Mouse (Mus musculus): ENCODE results near the gene Pitpnm2. TPM values are rescaled to one million over a fixed set of nuclear protein-coding genes. Genes with fewer than 3 reads are reported as not detected.

The Pitpnm2 gene
- polyA plus RNA-seq, 1 experiment, result 0.66 TPM

- H3K4me1 ChIP-seq (ENCODE audit: control insufficient read depth, insufficient read depth, low read length), result no peaks in the 10 kb centered on the region
- TF ChIP-seq CTCF (IDR thresholded peaks at IDR 0.05; ENCODE audit: low read depth, low read length) (no peak), POLR2A (IDR thresholded peaks at IDR 0.05; ENCODE audit: borderline replicate concordance, low read depth, low read length) (no peak)
- no peak overlapping the region for H3K27ac ChIP-seq (ENCODE audit: insufficient read depth, low read depth, low read length)
- no peak overlapping the region for H3K4me3 ChIP-seq (ENCODE audit: insufficient read depth, low read length)
Measured at GRCm38 (mm10) chr5:124234778-124235177, 14.8 kb downstream of the Pitpnm2 start.

DNA sequence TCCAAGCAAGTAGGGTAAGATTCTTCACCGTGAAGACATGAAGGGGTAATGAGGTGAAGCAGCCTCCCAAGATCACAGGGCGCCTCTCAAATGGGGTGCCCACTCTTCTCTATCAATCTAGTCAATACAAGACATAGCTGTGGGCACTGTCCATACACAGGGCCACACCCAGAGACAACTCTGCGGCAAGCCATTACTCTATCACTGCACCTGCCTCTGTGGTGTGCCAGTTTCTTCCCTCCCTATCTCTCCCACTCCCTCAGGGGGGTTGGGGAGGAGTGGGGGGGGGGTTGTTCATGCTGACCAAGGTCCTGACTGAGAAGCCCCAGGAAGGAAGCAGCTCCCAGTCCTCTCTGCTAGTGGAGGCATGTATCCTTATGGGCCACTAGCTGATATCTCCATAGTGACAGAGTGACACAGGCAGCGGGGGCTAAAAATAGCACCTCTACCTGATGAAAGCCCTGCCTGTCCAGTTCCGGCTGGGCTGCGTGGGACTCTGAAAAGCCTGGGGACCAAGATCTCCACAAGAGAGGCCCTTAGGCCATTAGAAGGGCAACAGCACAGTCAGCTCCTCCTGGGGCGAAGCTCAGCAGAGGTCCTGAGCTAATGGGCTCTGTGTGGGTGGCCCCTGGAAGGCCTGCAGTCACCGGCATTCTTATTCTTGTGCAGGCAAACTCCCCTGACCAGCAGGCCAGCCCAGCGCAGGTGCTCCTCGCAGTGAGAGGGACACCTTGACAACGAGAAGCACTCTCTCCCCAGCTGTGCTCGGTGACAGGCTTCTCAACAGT, 15.5 kb downstream of the Pitpnm2 start:
- H3K4me3 ChIP-seq (ENCODE audit: insufficient read depth, low read length), result no peak overlapping the region
- no peak overlapping the region for H3K27ac ChIP-seq (ENCODE audit: insufficient read depth, low read depth, low read length)
- TF ChIP-seq CTCF (IDR thresholded peaks at IDR 0.05; ENCODE audit: low read depth, low read length) (no peak), POLR2A (IDR thresholded peaks at IDR 0.05; ENCODE audit: borderline replicate concordance, low read depth, low read length) (no peak)
- H3K4me1 ChIP-seq (ENCODE audit: control insufficient read depth, insufficient read depth, low read length), result no peaks in the 10 kb centered on the region

DNA sequence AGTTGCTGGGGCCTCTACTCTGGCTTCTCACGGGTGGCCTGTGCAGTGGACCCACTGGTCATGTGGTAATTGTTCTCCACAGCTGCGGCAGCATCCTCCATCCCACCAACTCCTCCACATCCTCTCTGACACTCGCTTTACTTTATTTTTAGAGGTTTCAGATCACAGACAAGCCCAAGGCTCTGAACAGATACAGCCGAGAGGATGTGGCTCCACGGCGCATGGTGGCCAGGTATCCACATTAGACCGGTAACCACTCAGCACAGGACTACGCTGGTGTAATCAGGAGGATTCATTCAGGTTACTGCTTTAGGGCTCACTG, 16.5 kb downstream of the Pitpnm2 start:
- Histone ChIP-seq H3K4me1 (ENCODE audit: control insufficient read depth, insufficient read depth, low read length) (no peaks in the 10 kb centered on the region), H3K27ac (ENCODE audit: insufficient read depth, low read depth, low read length) (no peak overlapping the region), H3K4me3 (ENCODE audit: insufficient read depth, low read length) (no peak overlapping the region)
- TF ChIP-seq POLR2A (IDR thresholded peaks at IDR 0.05; ENCODE audit: borderline replicate concordance, low read depth, low read length) (no peak), CTCF (IDR thresholded peaks at IDR 0.05; ENCODE audit: low read depth, low read length) (no peak)

- Histone ChIP-seq H3K4me1 (ENCODE audit: control insufficient read depth, insufficient read depth, low read length) (no peaks in the 10 kb centered on the region), H3K4me3 (ENCODE audit: insufficient read depth, low read length) (no peak overlapping the region), H3K27ac (ENCODE audit: insufficient read depth, low read depth, low read length) (no peak overlapping the region)
- no peak for TF ChIP-seq POLR2A (IDR thresholded peaks at IDR 0.05; ENCODE audit: borderline replicate concordance, low read depth, low read length)
- no peak for TF ChIP-seq CTCF (IDR thresholded peaks at IDR 0.05; ENCODE audit: low read depth, low read length)
Measured at GRCm38 (mm10) chr5:124232360-124233143, 17.0 kb downstream of the Pitpnm2 start.

- Histone ChIP-seq H3K27ac (ENCODE audit: insufficient read depth, low read depth, low read length) (no peak overlapping the region), H3K4me3 (ENCODE audit: insufficient read depth, low read length) (no peak overlapping the region), H3K4me1 (ENCODE audit: control insufficient read depth, insufficient read depth, low read length) (peaks cover 14% of the 10 kb centered on the region)
- TF ChIP-seq POLR2A (IDR thresholded peaks at IDR 0.05; ENCODE audit: borderline replicate concordance, low read depth, low read length) (no peak), CTCF (IDR thresholded peaks at IDR 0.05; ENCODE audit: low read depth, low read length) (no peak)
Measured at GRCm38 (mm10) chr5:124230461-124230860, 19.1 kb downstream of the Pitpnm2 start.

DNA sequence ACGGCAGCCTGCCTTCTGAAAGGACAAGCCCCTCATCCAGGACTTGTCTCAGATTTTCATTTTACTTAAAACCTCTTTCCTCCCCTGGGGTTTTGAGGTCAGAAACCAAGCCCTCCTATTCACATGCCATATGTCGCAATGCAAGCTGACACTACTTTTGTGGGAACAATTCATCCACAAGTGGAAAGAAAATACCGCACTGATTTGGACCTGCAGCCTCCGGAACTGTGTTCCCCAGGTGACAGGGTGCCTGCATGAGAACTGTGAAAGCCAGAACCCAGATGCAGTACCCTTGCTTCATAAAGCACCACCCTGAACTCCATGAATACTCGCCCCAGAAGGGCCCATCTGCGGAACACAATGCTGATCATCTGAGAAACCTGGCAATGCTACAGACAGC, 22.4 kb downstream of the Pitpnm2 start:
- peaks cover 18% of the 10 kb centered on the region for H3K4me1 ChIP-seq (ENCODE audit: control insufficient read depth, insufficient read depth, low read length)
- H3K4me3 ChIP-seq (ENCODE audit: insufficient read depth, low read length), result no peak overlapping the region
- TF ChIP-seq POLR2A (IDR thresholded peaks at IDR 0.05; ENCODE audit: borderline replicate concordance, low read depth, low read length), result no peak
- no peak for TF ChIP-seq CTCF (IDR thresholded peaks at IDR 0.05; ENCODE audit: low read depth, low read length)
- H3K27ac ChIP-seq (ENCODE audit: insufficient read depth, low read depth, low read length), result no peak overlapping the region

GRCm38 (mm10) chr5:124226494-124226893, 23.1 kb downstream of the Pitpnm2 start:
- no peak overlapping the region for H3K4me3 ChIP-seq (ENCODE audit: insufficient read depth, low read length)
- TF ChIP-seq POLR2A (IDR thresholded peaks at IDR 0.05; ENCODE audit: borderline replicate concordance, low read depth, low read length) (no peak), CTCF (IDR thresholded peaks at IDR 0.05; ENCODE audit: low read depth, low read length) (no peak)
- H3K27ac ChIP-seq (ENCODE audit: insufficient read depth, low read depth, low read length), result no peak overlapping the region
- H3K4me1 ChIP-seq (ENCODE audit: control insufficient read depth, insufficient read depth, low read length), result peaks cover 24% of the 10 kb centered on the region

DNA sequence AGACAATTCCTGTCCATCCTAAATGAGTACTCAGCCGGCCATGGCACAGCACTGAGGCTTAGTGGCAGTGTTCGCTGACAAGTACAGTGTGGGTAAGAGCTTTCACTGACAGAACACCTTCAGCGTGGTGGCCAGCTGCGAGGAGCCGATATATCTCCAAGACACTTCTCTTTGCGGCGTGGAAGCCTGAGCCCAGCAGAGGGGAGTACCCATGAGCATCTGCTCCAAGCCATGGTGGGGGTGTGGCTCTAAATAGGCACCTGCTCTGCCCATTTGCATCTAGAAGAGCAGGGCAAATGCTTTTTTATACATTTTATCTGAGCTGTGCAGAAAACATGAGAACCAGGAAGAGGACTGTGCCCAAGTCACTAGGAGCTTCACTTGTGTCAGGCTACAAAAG, 23.7 kb downstream of the Pitpnm2 start:
- TF ChIP-seq CTCF (IDR thresholded peaks at IDR 0.05; ENCODE audit: low read depth, low read length), result no peak
- no peak for TF ChIP-seq POLR2A (IDR thresholded peaks at IDR 0.05; ENCODE audit: borderline replicate concordance, low read depth, low read length)
- no peak overlapping the region for H3K27ac ChIP-seq (ENCODE audit: insufficient read depth, low read depth, low read length)

GRCm38 (mm10) chr5:124224321-124225092, 25.1 kb downstream of the Pitpnm2 start:
- TF ChIP-seq POLR2A (IDR thresholded peaks at IDR 0.05; ENCODE audit: borderline replicate concordance, low read depth, low read length), result no peak
- TF ChIP-seq CTCF (IDR thresholded peaks at IDR 0.05; ENCODE audit: low read depth, low read length), result no peak
- no peak overlapping the region for H3K4me3 ChIP-seq (ENCODE audit: insufficient read depth, low read length)
- peaks cover 34% of the 10 kb centered on the region for H3K4me1 ChIP-seq (ENCODE audit: control insufficient read depth, insufficient read depth, low read length)
- no peak overlapping the region for H3K27ac ChIP-seq (ENCODE audit: insufficient read depth, low read depth, low read length)

More for the DNA sequence above, 23.7 kb downstream of the Pitpnm2 start:
- Histone ChIP-seq H3K4me3 (ENCODE audit: insufficient read depth, low read length) (no peak overlapping the region), H3K4me1 (ENCODE audit: control insufficient read depth, insufficient read depth, low read length) (peaks cover 30% of the 10 kb centered on the region)
